In the genomic region with DNA sequence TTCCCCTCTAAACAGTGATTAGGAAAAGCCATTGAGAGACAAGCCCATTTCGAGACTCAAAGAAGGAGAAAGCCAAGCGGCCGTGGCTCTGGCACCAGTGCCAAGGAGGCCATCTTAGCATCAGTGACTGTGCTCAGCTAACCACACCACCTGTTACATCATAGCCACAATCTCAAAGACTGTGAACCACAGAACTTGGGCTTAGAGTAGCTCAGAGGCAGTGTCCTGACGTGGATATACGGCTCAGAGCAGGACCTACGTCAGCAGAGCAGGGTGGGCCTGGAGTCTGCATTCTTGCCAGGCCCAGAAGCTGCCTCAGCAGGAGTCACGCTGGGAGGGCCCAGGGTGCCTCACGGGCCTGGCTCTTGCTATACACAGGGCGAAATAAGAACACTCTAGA, we compare ENCODE assay signal across 14 mouse cellular contexts. TPM values are rescaled to one million over a fixed set of nuclear protein-coding genes. Genes with fewer than 3 reads are reported as not detected.
DNase-seq lines count a peak whose midpoint lies in the region; ATAC-seq lines count a peak whose summit lies in the region.
"Had no signal": no experiment of that assay in that cellular context is flagged by ENCODE, and none has a peak within 500 bp of the region (broad histone marks: within the 10 kb centered on the region; RNA-seq: fewer than 3 reads in every experiment).

No protein-coding gene starts in this region.

- WGBS in hindbrain, embryonic 16.5 days, result 81% methylated on average over 9 of the region's 9 CpGs
- WGBS in hindbrain, embryonic 10.5 days, result 76% methylated on average over 9 of the region's 9 CpGs
- 69% methylated on average over 9 of the region's 9 CpGs for WGBS in midbrain, embryonic 10.5 days

- H3K4me2 ChIP-seq in hindbrain, embryonic 16.5 days (ENCODE audit: low read length), result no peak overlapping the region
- H3K4me2 ChIP-seq: heart, embryonic 11.5 days; liver, embryonic 15.5 days; neural tube, embryonic 13.5 days had no signal

- no peaks in the 10 kb centered on the region for H3K27me3 ChIP-seq in hindbrain, embryonic 16.5 days (replicated peaks; ENCODE audit: control insufficient read depth, insufficient read depth, low read length)
- no peaks in the 10 kb centered on the region; the same call in 1 of the 2 replicates for H3K27me3 ChIP-seq in hindbrain, embryonic 10.5 days (ENCODE audit: insufficient read depth, poor library complexity, severe bottlenecking)
- no peaks in the 10 kb centered on the region for H3K27me3 ChIP-seq in midbrain, embryonic 10.5 days (ENCODE audit: low read depth, poor library complexity, severe bottlenecking)
- H3K27me3 ChIP-seq: liver, embryonic 15.5 days; neural tube, embryonic 13.5 days had no signal

- DNase-seq in hindbrain, embryonic 10.5 days (ENCODE audit: low spot score), result no peak
- peak; percentile 72 for DNase-seq in thymus, postnatal 0 days (ENCODE audit: low spot score)
- no peak for DNase-seq in thymus, adult 18-20 months
- DNase-seq in induced T-regulatory cell, adult 2 months (ENCODE audit: low read depth), result peak; percentile 22
- no peak for DNase-seq in midbrain, embryonic 10.5 days (ENCODE audit: low spot score)
- DNase-seq in B cell, adult 2 months, result no peak
- DNase-seq: adrenal gland, postnatal 25 days; cerebellum, adult 9-11 months; gastrocnemius, postnatal 25 days; kidney, adult 18-20 months had no signal

- no peaks in the 10 kb centered on the region for H3K36me3 ChIP-seq in hindbrain, embryonic 16.5 days (ENCODE audit: control insufficient read depth, insufficient read depth, low read length)
- H3K36me3 ChIP-seq in hindbrain, embryonic 10.5 days, result no peaks in the 10 kb centered on the region
- H3K36me3 ChIP-seq in midbrain, embryonic 10.5 days, result no peaks in the 10 kb centered on the region
- H3K36me3 ChIP-seq: liver, embryonic 15.5 days; neural tube, embryonic 13.5 days had no signal

- H3K9ac ChIP-seq in hindbrain, embryonic 16.5 days (ENCODE audit: low read depth, low read length), result no peak overlapping the region
- H3K9ac ChIP-seq: liver, embryonic 15.5 days; neural tube, embryonic 13.5 days had no signal

- H3K4me3 ChIP-seq in hindbrain, embryonic 16.5 days (ENCODE audit: low read length), result no peak overlapping the region
- no peak overlapping the region for H3K4me3 ChIP-seq in hindbrain, embryonic 10.5 days
- H3K4me3 ChIP-seq in midbrain, embryonic 10.5 days, result no peak overlapping the region
- H3K4me3 ChIP-seq: liver, embryonic 15.5 days; neural tube, embryonic 13.5 days had no signal

- H3K27ac ChIP-seq in hindbrain, embryonic 16.5 days (ENCODE audit: low read depth, low read length), result no peak overlapping the region
- no peak overlapping the region for H3K27ac ChIP-seq in hindbrain, embryonic 10.5 days
- no peak overlapping the region for H3K27ac ChIP-seq in midbrain, embryonic 10.5 days (replicated peaks)
- H3K27ac ChIP-seq: liver, embryonic 15.5 days; neural tube, embryonic 13.5 days had no signal

- H3K4me1 ChIP-seq in hindbrain, embryonic 16.5 days (ENCODE audit: control insufficient read depth, insufficient read depth, low read depth, low read length), result no peaks in the 10 kb centered on the region
- H3K4me1 ChIP-seq in hindbrain, embryonic 10.5 days (replicated peaks), result no peaks in the 10 kb centered on the region
- no peaks in the 10 kb centered on the region for H3K4me1 ChIP-seq in midbrain, embryonic 10.5 days
- H3K4me1 ChIP-seq: neural tube, embryonic 13.5 days had no signal

- peak; percentile 21; the same call in 1 of the 2 replicates for ATAC-seq in hindbrain, embryonic 16.5 days

- H3K9me3 ChIP-seq in hindbrain, embryonic 16.5 days (ENCODE audit: control insufficient read depth, low read length), result no peaks in the 10 kb centered on the region
- no peaks in the 10 kb centered on the region for H3K9me3 ChIP-seq in hindbrain, embryonic 10.5 days
- no peaks in the 10 kb centered on the region for H3K9me3 ChIP-seq in midbrain, embryonic 10.5 days (replicated peaks)
- H3K9me3 ChIP-seq: liver, embryonic 15.5 days; neural tube, embryonic 13.5 days had no signal

RNA-seq across cellular contexts. Expression of a gene that starts 44.8 kb away (rescaled TPM):
- 78.5 and 92.3 TPM in 2 replicates for polyA plus RNA-seq in hindbrain, embryonic 16.5 days (2015; fragmentation: Nextera tagmentation; extraction: Ambion mirVana)
- 71.0 and 72.2 TPM in 2 replicates for polyA plus RNA-seq in hindbrain, embryonic 10.5 days (2016; fragmentation: Nextera tagmentation; extraction: Ambion mirVana)
- 20.8 and 29.9 TPM in 2 replicates for polyA plus RNA-seq in thymus, postnatal 0 days (2015; fragmentation: Nextera tagmentation; extraction: Ambion mirVana)
- polyA plus RNA-seq in midbrain, embryonic 10.5 days (2016; fragmentation: Nextera tagmentation; extraction: Ambion mirVana), result 72.1 and 73.1 TPM in 2 replicates

RNA-seq across cellular contexts. Expression of a gene that starts 46.1 kb away (rescaled TPM):
- polyA plus RNA-seq in hindbrain, embryonic 16.5 days (2015; fragmentation: Nextera tagmentation; extraction: Ambion mirVana), result 14.9 and 16.8 TPM in 2 replicates
- 4.4 and 7.5 TPM in 2 replicates for polyA plus RNA-seq in hindbrain, embryonic 10.5 days (2016; fragmentation: Nextera tagmentation; extraction: Ambion mirVana)
- polyA plus RNA-seq in thymus, postnatal 0 days (2015; fragmentation: Nextera tagmentation; extraction: Ambion mirVana), result 0.58 and 0.77 TPM in 2 replicates
- 5.6 and 6.1 TPM in 2 replicates for polyA plus RNA-seq in midbrain, embryonic 10.5 days (2016; fragmentation: Nextera tagmentation; extraction: Ambion mirVana)

Comparison
In these comparisons a context has a peak if more than half of its experiments do, and no peak if none do; other contexts are left out.
1. DNase-seq: peak in thymus, postnatal 0 days (single experiment) and induced T-regulatory cell, adult 2 months (single experiment); none in hindbrain, embryonic 10.5 days (single experiment), thymus, adult 18-20 months (0 of 2), midbrain, embryonic 10.5 days (single experiment) and B cell, adult 2 months (0 of 2).